ENCODE assay signal across 26 mouse cellular contexts in genomic region chr2:106655271-106655670, GRCm38 (mm10). TPM values are rescaled to one million over a fixed set of nuclear protein-coding genes. Genes with fewer than 3 reads are reported as not detected.
DNase-seq lines count a peak whose midpoint lies in the region; ATAC-seq lines count a peak whose summit lies in the region.
"Had no signal": no experiment of that assay in that cellular context is flagged by ENCODE, and none has a peak within 500 bp of the region (broad histone marks: within the 10 kb centered on the region; RNA-seq: fewer than 3 reads in every experiment).

No protein-coding gene starts in this region.

- H3K27me3 ChIP-seq in heart, embryonic 10.5 days (ENCODE audit: insufficient read depth, poor library complexity, severe bottlenecking): no peaks in the 10 kb centered on the region
- H3K27me3 ChIP-seq in limb, embryonic 11.5 days (ENCODE audit: control insufficient read depth, insufficient read depth, low read length): no peaks in the 10 kb centered on the region
- no peaks in the 10 kb centered on the region for H3K27me3 ChIP-seq in midbrain, embryonic 15.5 days (replicated peaks)
- H3K27me3 ChIP-seq: CH12.LX; embryonic facial prominence, embryonic 15.5 days; hindbrain, embryonic 12.5 days; hindbrain, embryonic 15.5 days; Patski had no signal

- intact Hi-C loops in heart, postnatal 36 days (cut with DNase I): loop anchor here (10.0 kb wide), 1 partner anchor 300 kb away; no protein-coding TSS in a partner anchor

- H3K27ac ChIP-seq in heart, embryonic 10.5 days: peak overlapping the region; percentile 37; the same call in 1 of the 2 replicates
- no peak overlapping the region; the same call in 1 of the 2 replicates for H3K27ac ChIP-seq in limb, embryonic 11.5 days (replicated peaks; ENCODE audit: low read depth, low read length)
- no peak overlapping the region for H3K27ac ChIP-seq in midbrain, embryonic 15.5 days
- H3K27ac ChIP-seq: embryonic facial prominence, embryonic 15.5 days; heart, adult 2 months; heart, embryonic 13.5 days; hindbrain, embryonic 12.5 days; hindbrain, embryonic 15.5 days had no signal

- no peak overlapping the region for H3K4me3 ChIP-seq in heart, embryonic 10.5 days
- no peak overlapping the region for H3K4me3 ChIP-seq in limb, embryonic 11.5 days (ENCODE audit: low read depth, low read length)
- H3K4me3 ChIP-seq in midbrain, embryonic 15.5 days: no peak overlapping the region
- H3K4me3 ChIP-seq: embryonic facial prominence, embryonic 15.5 days; heart, adult 2 months; heart, embryonic 13.5 days; hindbrain, embryonic 12.5 days; hindbrain, embryonic 15.5 days had no signal

- 85% methylated on average over 4 of the region's 4 CpGs for WGBS in heart, embryonic 10.5 days
- 41% methylated on average over 4 of the region's 4 CpGs for WGBS in limb, embryonic 11.5 days
- WGBS in midbrain, embryonic 15.5 days: 83% methylated on average over 4 of the region's 4 CpGs

- H3K36me3 ChIP-seq in heart, embryonic 10.5 days: no peaks in the 10 kb centered on the region
- no peaks in the 10 kb centered on the region for H3K36me3 ChIP-seq in limb, embryonic 11.5 days (ENCODE audit: control insufficient read depth, insufficient read depth, low read length)
- no peaks in the 10 kb centered on the region for H3K36me3 ChIP-seq in midbrain, embryonic 15.5 days (replicated peaks)
- H3K36me3 ChIP-seq: embryonic facial prominence, embryonic 15.5 days; G1E; heart, embryonic 13.5 days; hindbrain, embryonic 12.5 days; hindbrain, embryonic 15.5 days had no signal

- no peaks in the 10 kb centered on the region for H3K9me3 ChIP-seq in heart, embryonic 10.5 days
- H3K9me3 ChIP-seq in limb, embryonic 11.5 days (ENCODE audit: control insufficient read depth, low read length): no peaks in the 10 kb centered on the region
- no peaks in the 10 kb centered on the region for H3K9me3 ChIP-seq in midbrain, embryonic 15.5 days
- H3K9me3 ChIP-seq: embryonic facial prominence, embryonic 15.5 days; heart, embryonic 13.5 days; hindbrain, embryonic 12.5 days; hindbrain, embryonic 15.5 days had no signal

- peaks cover 58% of the 10 kb centered on the region for H3K4me1 ChIP-seq in heart, embryonic 10.5 days
- H3K4me1 ChIP-seq in limb, embryonic 11.5 days (ENCODE audit: control insufficient read depth, insufficient read depth, low read length): peaks cover 13% of the 10 kb centered on the region
- H3K4me1 ChIP-seq in midbrain, embryonic 15.5 days: peaks cover 3% of the 10 kb centered on the region
- H3K4me1 ChIP-seq: embryonic facial prominence, embryonic 15.5 days had no signal

- peak; percentile 53 for ATAC-seq in limb, embryonic 11.5 days (ENCODE audit: insufficient number of reproducible peaks, low FRiP score, low TSS enrichment, low read depth)
- ATAC-seq in midbrain, embryonic 15.5 days (replicated peaks): no peak
- ATAC-seq: forebrain, embryonic 14.5 days; forebrain, postnatal 0 days; intestine, postnatal 0 days; Patski had no signal

- H3K4me2 ChIP-seq in limb, embryonic 11.5 days (ENCODE audit: low read depth, severe bottlenecking): no peak overlapping the region
- H3K4me2 ChIP-seq in midbrain, embryonic 15.5 days: no peak overlapping the region
- H3K4me2 ChIP-seq: embryonic facial prominence, embryonic 15.5 days; heart, embryonic 13.5 days; hindbrain, embryonic 12.5 days; hindbrain, embryonic 15.5 days had no signal

- H3K9ac ChIP-seq in limb, embryonic 11.5 days (ENCODE audit: low read length): no peak overlapping the region
- H3K9ac ChIP-seq in midbrain, embryonic 15.5 days: no peak overlapping the region
- H3K9ac ChIP-seq: embryonic facial prominence, embryonic 15.5 days; forebrain, postnatal 0 days; heart, embryonic 13.5 days; hindbrain, embryonic 12.5 days; hindbrain, embryonic 15.5 days had no signal

- DNase-seq in heart, embryonic 10.5 days (ENCODE audit: low spot score): no peak
- DNase-seq in heart, postnatal 36 days: no peak
- DNase-seq in forelimb bud, embryonic 11.5 days (ENCODE audit: low read depth, low spot score): peak; percentile 49
- no peak for DNase-seq in limb, embryonic 11.5 days (ENCODE audit: low spot score)
- no peak for DNase-seq in right cerebral cortex, adult 2 months (ENCODE audit: low spot score in 2 of 2)
- DNase-seq: adrenal gland, postnatal 10 days; B cell, adult 2 months; cerebellum, adult 11 months; cerebellum, adult 2 months; cerebellum, adult 9-11 months; cerebellum, postnatal 25 days; embryo, embryonic 11 days; forebrain, postnatal 0 days; gastrocnemius, postnatal 25 days; heart, adult 2 months; heart, postnatal 14 days had no signal

RNA-seq across cellular contexts. Expression of gene Mpped2, which starts 37.8 kb away (rescaled TPM):
- 130 and 173 TPM in 2 replicates for polyA plus RNA-seq in heart, embryonic 10.5 days (2016; fragmentation: Nextera tagmentation; extraction: Ambion mirVana)
- 10 to 100 TPM; 13.8 to 19.7 TPM for total RNA-seq in heart, postnatal 36 days (2021)
- 91.3 and 98.0 TPM in 2 replicates for polyA plus RNA-seq in limb, embryonic 11.5 days (2014; fragmentation: Nextera tagmentation; extraction: Ambion mirVana)
- polyA plus RNA-seq in midbrain, embryonic 15.5 days (2015; fragmentation: Nextera tagmentation; extraction: Ambion mirVana): 150 and 159 TPM in 2 replicates
- total RNA-seq: CH12.LX had no signal
- polyA plus RNA-seq: G1E had no signal
